Mouse (Mus musculus): Measurements from ENCODE around the gene Muc5b.

GRCm38 (mm10) chr7:141870553-141870952 is 31.7 kb downstream of the Muc5b start:
- TF ChIP-seq CTCF (IDR thresholded peaks at IDR 0.05; ENCODE audit: low read depth, low read length) (peak; percentile 61), POLR2A (IDR thresholded peaks at IDR 0.05; ENCODE audit: extremely low read depth, insufficient read depth, low read length) (no peak)
